Mouse (Mus musculus): ENCODE data around the gene Mrps2. TPM values are rescaled to one million over a fixed set of nuclear protein-coding genes. Genes with fewer than 3 reads are reported as not detected.

The Mrps2 gene
- 12.6 TPM for polyA plus RNA-seq (2017; shearing (Covaris generic))

GRCm38 (mm10) chr2:28467860-28468485 is at the start of gene Mrps2:
Gene Mrps2, plus strand, starts transcription at chr2:28468066.

GRCm38 (mm10) chr2:28446515-28447314 is 21.2 kb upstream of the Mrps2 start, which contains the start of gene Ppp1r26:
Gene Ppp1r26, plus strand, starts transcription at chr2:28446800.

GRCm38 (mm10) chr2:28465836-28466518 is 1.9 kb upstream of the Mrps2 start, which contains the start of gene 1700007K13Rik:
Gene 1700007K13Rik, minus strand, starts transcription at chr2:28466332.

GRCm38 (mm10) chr2:28496671-28497070 is 28.8 kb downstream of the Mrps2 start, which contains the start of gene Gbgt1:
Gene Gbgt1, plus strand, starts transcription at chr2:28496891.

GRCm38 (mm10) chr2:28505795-28506194 is 37.9 kb downstream of the Mrps2 start, which contains the start of gene Gm10134:
Gene Gm10134, plus strand, starts transcription at chr2:28506095.

GRCm38 (mm10) chr2:28512798-28513401 is 45.0 kb downstream of the Mrps2 start, which contains the start of gene Ralgds:
Gene Ralgds, plus strand, starts transcription at chr2:28513125.

Other genes starting within 250 kb of the Mrps2 start
- gene Ppp1r26, start 21.3 kb upstream of the Mrps2 start, polyA plus RNA-seq (2017; shearing (Covaris generic)), result not detected
- gene 1700007K13Rik, start 1.7 kb upstream of the Mrps2 start, polyA plus RNA-seq (2017; shearing (Covaris generic)), result not detected
- not detected for gene Gbgt1, start 28.8 kb downstream of the Mrps2 start, polyA plus RNA-seq (2017; shearing (Covaris generic))
- not detected for gene Gm10134, start 38.0 kb downstream of the Mrps2 start, polyA plus RNA-seq (2017; shearing (Covaris generic))
- 14.4 TPM for gene Ralgds, start 45.1 kb downstream of the Mrps2 start, polyA plus RNA-seq (2017; shearing (Covaris generic))
- gene Cel, start 95.3 kb downstream of the Mrps2 start, polyA plus RNA-seq (2017; shearing (Covaris generic)), result not detected
- gene Gtf3c5, start 115.7 kb downstream of the Mrps2 start, polyA plus RNA-seq (2017; shearing (Covaris generic)), result 11.6 TPM
- not detected for gene Gfi1b, start 153.9 kb downstream of the Mrps2 start, polyA plus RNA-seq (2017; shearing (Covaris generic))
- gene Tsc1, start 173.2 kb downstream of the Mrps2 start, polyA plus RNA-seq (2017; shearing (Covaris generic)), result 54.9 TPM
- gene Spaca9, start 231.7 kb downstream of the Mrps2 start, polyA plus RNA-seq (2017; shearing (Covaris generic)), result not detected
- not detected for gene Ak8, start 232.1 kb downstream of the Mrps2 start, polyA plus RNA-seq (2017; shearing (Covaris generic))

Data from naive thymus-derived CD4-positive, alpha-beta T cell, adult 5 months (primary cell).